Comparison of ENCODE assay signal across 8 mouse cellular contexts in the genomic region with DNA sequence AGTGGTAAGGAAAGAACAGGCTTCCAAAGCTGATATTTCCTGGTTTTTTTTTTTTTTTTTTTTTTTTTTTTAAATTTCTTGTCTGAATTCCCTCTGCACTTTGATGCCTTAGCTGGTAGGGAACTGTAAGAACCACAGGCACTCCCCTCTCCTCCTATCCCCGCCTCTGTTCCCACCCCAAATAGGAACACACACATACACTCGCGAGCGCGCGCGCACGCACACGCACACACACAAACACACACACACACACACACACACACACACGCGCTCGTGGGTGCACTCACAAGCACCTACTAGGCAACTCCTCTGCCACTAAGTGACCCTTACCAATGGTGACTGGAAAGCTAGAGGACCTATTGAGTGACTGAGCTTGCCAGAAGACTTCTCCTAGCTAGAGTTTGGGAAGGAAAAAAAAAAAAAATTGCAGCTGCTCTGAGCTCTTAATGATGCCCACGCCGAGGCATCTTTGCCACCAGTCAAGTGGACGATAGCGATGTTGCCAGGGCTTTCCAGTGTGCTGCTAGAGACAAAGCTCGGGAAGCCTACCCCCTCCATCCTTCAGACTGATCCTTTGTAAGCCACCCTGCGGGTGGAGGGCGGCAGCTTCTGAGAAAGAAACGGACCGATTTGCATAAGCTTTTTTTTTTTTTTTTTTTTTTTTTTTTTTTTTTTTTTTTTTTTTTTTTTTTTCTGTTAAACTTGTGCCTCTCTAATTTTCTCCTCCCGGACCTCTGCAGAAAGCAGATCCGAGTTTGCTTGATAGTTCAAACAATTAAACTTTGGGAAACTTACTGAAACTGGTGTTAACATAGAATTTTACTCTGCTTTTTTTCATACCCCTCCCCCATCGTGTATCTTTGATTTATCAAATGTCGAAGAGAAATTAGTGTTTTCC. TPM values are rescaled to one million over a fixed set of nuclear protein-coding genes. Genes with fewer than 3 reads are reported as not detected.
DNase-seq lines count a peak whose midpoint lies in the region; ATAC-seq and TF ChIP-seq lines count a peak whose summit lies in the region.

No protein-coding gene starts in this region.

- TF ChIP-seq CTCF in forebrain, postnatal 0 days (IDR thresholded peaks at IDR 0.05; ENCODE audit: low read depth) = no peak
- 0 out of 2 replicates have a peak, but pooled peaks have one; percentile 5 for TF ChIP-seq CTCF in layer of hippocampus, adult 2 months (conservative IDR thresholded peaks at IDR 0.05)
- no peak for TF ChIP-seq CTCF in lung, embryonic 14.5 days (IDR thresholded peaks at IDR 0.05; ENCODE audit: low read depth)

- H3K4me1 ChIP-seq in forebrain, postnatal 0 days (ENCODE audit: insufficient read depth) = 0 out of 2 replicates have a peak, but pooled peaks cover 8% of the 10 kb centered on the region
- no peaks in the 10 kb centered on the region for H3K4me1 ChIP-seq in lung, embryonic 14.5 days (ENCODE audit: insufficient read depth)

- ATAC-seq in forebrain, postnatal 0 days = peak; percentile 74
- peak; percentile 50; the same call in 1 of the 2 replicates for ATAC-seq in lung, embryonic 14.5 days (ENCODE audit: insufficient read depth)

- H3K27ac ChIP-seq in forebrain, postnatal 0 days (ENCODE audit: low read depth, low read length) = peak overlapping the region; percentile 57
- H3K27ac ChIP-seq in layer of hippocampus, adult 2 months = peak overlapping the region; percentile 95
- H3K27ac ChIP-seq in lung, embryonic 14.5 days (ENCODE audit: low read depth) = no peak overlapping the region

- peak overlapping the region; percentile 82 for H3K9ac ChIP-seq in forebrain, postnatal 0 days
- peak overlapping the region; percentile 43 for H3K9ac ChIP-seq in lung, embryonic 14.5 days

- 0% methylated on average over 25 of the region's 25 CpGs for whole genome bisulfite sequencing in forebrain, postnatal 0 days
- 1% methylated on average over 25 of the region's 25 CpGs for WGBS in lung, embryonic 14.5 days

- peak overlapping the region; percentile 65 for H3K4me3 ChIP-seq in forebrain, postnatal 0 days (ENCODE audit: low read depth, low read length)
- H3K4me3 ChIP-seq in layer of hippocampus, adult 2 months = peak overlapping the region; percentile 72
- H3K4me3 ChIP-seq in lung, embryonic 14.5 days (ENCODE audit: low read depth, low read length) = peak overlapping the region; percentile 64

- DNase-seq in adrenal gland, postnatal 10 days = peak; percentile 16
- DNase-seq in adrenal gland, adult 8-10 months = no peak
- peak; percentile 58 for DNase-seq in R1 (ENCODE audit: low read depth, low spot score)
- peak; percentile 83 for DNase-seq in forebrain, postnatal 0 days
- DNase-seq in layer of hippocampus, adult 2 months (ENCODE audit: low spot score in 2 of 2) = peak; percentile 63 to 69
- DNase-seq in lung, embryonic 14.5 days = peak; percentile 67
- peak; percentile 64 for DNase-seq in right cerebral cortex, adult 18-20 months
- no peak for DNase-seq in spleen, postnatal 14 days (ENCODE audit: low spot score in 2 of 2)

- peak overlapping the region; percentile 68 for H3K4me2 ChIP-seq in forebrain, postnatal 0 days (ENCODE audit: low read depth)
- peak overlapping the region; percentile 98 for H3K4me2 ChIP-seq in lung, embryonic 14.5 days

- H3K9me3 ChIP-seq in forebrain, postnatal 0 days (ENCODE audit: low read length) = no peaks in the 10 kb centered on the region
- no peaks in the 10 kb centered on the region for H3K9me3 ChIP-seq in lung, embryonic 14.5 days (ENCODE audit: low read depth, low read length)

- no peaks in the 10 kb centered on the region for H3K36me3 ChIP-seq in forebrain, postnatal 0 days (ENCODE audit: insufficient read depth)
- H3K36me3 ChIP-seq in lung, embryonic 14.5 days (ENCODE audit: insufficient read depth) = no peaks in the 10 kb centered on the region

- H3K27me3 ChIP-seq in forebrain, postnatal 0 days (ENCODE audit: insufficient read depth, low read length) = no peaks in the 10 kb centered on the region
- H3K27me3 ChIP-seq in lung, embryonic 14.5 days (ENCODE audit: insufficient read depth, low read length) = peaks cover 3% of the 10 kb centered on the region; the same call in 1 of the 2 replicates

RNA-seq across cellular contexts. Expression of gene Edil3, which starts 2.5 kb away (rescaled TPM):
- 1 to 10 TPM; 1.9 to 2.9 TPM for total RNA-seq in adrenal gland, postnatal 10 days (2021)
- total RNA-seq in adrenal gland, adult 8-10 months (2022) = 1 to 10 TPM; 2.4 to 4.7 (median 3.6) TPM
- 64.7 and 75.1 TPM in 2 replicates for total RNA-seq in forebrain, postnatal 0 days (2014; rRNA removed)
- polyA plus RNA-seq in forebrain, postnatal 0 days (2015; fragmentation: Nextera tagmentation; extraction: Ambion mirVana) = 25.8 and 36.4 TPM in 2 replicates
- total RNA-seq in layer of hippocampus, adult 2 months (2021) = 10 to 100 TPM; 67.3 to 73.8 TPM
- 8.9 and 9.7 TPM in 2 replicates for polyA plus RNA-seq in lung, embryonic 14.5 days (2014; fragmentation: Nextera tagmentation; extraction: Ambion mirVana)

Comparison
In these comparisons a context has a peak if more than half of its experiments do, and no peak if none do; other contexts are left out.
1. DNase-seq: peak in adrenal gland, postnatal 10 days (single experiment), R1 (single experiment), forebrain, postnatal 0 days (single experiment), layer of hippocampus, adult 2 months (2 of 2), lung, embryonic 14.5 days (single experiment) and right cerebral cortex, adult 18-20 months (single experiment); none in adrenal gland, adult 8-10 months (single experiment) and spleen, postnatal 14 days (0 of 2).
2. RNA of gene Edil3, which starts 2.5 kb away (total RNA-seq): 64.7 to 75.1 TPM in forebrain, postnatal 0 days and 67.3 to 73.8 TPM in layer of hippocampus, adult 2 months; 2.4 to 4.7 TPM in adrenal gland, adult 8-10 months and 1.9 to 2.9 TPM in adrenal gland, postnatal 10 days; every median in the first group is over 10 times any median in the second.
3. Peak in every context shown above with its lines, with median percentiles within 50 percentile points of each other: H3K4me3 ChIP-seq.